Mouse (Mus musculus) adrenal gland, postnatal 25 days (tissue): ENCODE measurements around the gene Crim1. TPM values are rescaled to one million over a fixed set of nuclear protein-coding genes. Genes with fewer than 3 reads are reported as not detected.
"Not testable (repeated sequence)": the region's sequence is repeated elsewhere in the genome, so short reads cannot be mapped to it uniquely, and the experiment has no call there.

Experiments used
- DNase-seq: peaks from one replicate; pipeline ENCODE4 v3.0.0; 2021; ENCODE audit warnings: mixed read lengths
- total RNA-seq: library from RNA; stranded (reverse); gene quantifications from 2 replicates; pipeline ENCODE4 v1.2.3, GENCODE M21; 2021

Gene Crim1
- total RNA-seq, 1 experiment from 2014 or later, result 38.5 TPM

DNA sequence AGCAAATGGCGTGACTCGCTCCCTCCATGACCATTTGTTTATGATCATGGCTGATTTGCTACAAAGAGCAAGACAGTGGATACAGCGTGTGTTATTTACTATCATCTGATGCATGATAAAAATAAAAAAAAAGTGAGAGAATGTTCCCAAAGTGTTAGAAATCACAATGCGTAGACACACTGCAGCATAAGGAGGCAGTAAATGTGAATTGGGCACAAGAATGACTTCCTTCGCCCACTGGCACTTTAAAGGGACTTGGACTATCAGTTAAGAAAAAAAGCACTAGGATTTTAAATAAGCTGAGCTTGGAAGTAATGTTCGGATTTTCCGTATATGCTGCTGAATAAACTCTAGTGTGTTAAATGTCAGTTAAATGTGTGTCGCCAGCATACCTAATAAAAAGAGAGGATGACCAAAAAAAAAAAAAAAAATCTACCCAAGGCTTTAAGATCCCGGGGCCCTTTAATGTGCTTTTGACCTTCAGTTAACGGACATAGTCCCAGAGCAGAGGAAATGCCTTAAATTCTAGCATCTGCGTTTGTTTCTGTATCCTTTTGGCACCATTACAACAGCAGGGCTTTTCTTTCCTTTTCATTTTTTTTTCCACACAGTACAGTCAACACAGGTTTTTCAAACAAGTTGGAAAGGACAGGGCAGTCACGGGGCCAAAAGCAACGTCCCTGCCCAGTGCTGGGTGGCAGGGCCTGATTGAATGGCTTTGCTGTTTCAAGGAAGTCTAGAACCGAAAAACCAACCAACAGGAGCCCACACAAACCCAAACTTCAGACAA is 50.3 kb downstream of the Crim1 start:
- peak; percentile 26 for DNase-seq

DNA sequence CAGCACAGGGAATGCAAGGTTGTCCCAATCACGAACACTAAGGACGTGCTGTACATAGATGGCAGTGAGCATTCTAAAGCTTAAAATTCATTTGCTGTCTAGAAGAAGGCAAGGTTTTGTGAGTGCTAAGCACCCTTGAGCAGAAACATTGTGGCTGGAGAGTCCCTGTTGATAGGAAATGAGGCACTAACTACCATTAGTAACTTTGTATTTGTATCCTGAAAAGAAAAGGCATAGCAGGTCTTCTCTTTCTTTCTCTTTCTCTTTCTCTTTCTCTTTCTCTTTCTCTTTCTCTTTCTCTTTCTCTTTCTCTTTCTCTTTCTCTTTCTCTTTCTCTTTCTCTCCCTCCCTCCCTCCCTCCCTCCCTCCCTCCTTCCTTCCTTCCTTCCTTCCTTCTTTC is 53.5 kb downstream of the Crim1 start:
- not testable (repeated sequence) for DNase-seq

DNA sequence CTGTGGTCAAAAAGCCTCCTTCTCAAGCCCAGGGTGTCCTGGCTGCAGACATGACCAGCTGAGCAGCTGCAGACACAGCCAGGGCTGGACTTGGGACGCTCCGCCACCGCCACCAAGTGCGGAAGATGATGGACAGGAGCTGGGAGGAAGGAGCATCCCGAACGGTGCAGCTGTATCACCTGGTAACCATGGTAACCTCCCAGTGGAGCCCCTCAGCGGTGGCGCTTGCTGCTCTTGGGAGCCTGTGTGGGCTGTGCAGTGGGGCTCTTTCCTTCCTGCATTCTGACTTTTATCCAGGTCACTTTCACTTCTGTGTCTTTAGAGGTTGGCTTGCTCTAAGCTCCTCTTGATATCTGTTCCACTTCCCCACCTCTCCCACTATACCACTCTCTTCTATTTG is 54.2 kb downstream of the Crim1 start:
- DNase-seq, result no peak

DNA sequence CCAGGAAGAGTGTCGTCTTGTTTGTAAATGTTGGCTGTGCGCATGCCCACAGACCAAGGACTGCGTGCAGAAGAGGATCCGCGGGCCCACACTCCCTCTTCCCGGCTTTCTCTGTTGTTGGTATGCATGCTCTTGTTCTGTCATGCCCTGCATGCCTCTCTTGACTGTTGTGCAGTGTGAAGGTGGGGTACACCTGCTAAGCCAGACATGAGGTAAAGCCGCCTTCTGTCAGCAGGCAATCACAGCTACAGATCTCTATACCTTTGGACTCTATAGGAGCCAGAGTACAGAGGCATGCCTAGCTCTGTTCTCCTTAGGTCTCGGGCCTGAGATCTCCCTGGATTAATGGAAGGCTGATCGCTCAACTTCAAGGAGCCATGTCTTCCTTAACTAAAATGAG is 55.7 kb downstream of the Crim1 start:
- DNase-seq, result no peak

DNA sequence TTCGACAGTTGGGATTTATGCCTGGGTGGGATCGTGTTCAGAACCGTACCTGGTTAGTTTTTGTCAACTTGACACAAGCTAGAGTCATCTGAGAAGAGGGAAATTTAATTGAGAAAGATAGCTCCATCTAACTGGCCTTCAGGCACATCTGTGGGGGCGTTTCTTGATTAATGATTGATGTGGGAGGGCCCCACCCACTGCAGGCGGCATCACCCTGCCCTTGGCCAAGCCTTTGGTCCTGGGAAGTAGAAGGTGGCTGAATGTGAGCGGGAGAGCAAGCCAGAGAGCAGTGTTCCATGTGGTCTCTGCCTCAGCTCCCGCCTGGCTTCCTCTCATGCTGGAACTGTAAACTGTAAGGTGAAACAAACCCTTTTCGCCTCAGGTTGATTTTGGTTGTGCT is 56.5 kb downstream of the Crim1 start:
- DNase-seq, result no peak

DNA sequence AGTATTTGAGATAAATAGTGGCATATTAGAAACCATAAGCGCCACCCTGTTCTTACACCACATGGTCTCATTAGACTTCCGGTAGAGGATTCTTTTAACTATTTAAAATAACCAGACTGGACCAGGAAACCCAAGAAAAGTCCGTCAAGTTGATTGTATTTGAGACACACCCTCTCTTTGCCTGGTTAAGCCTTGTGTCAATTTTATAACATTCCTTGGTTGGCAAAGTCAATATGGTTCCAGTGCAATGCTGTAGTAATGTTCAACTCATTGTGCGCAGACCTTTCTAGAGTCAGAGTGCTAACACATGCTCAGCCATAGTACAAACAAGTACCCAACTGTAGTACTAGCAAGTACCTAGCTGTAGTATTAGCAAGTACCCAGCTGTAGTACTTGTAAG is 61.6 kb downstream of the Crim1 start:
- DNase-seq, result no peak

DNA sequence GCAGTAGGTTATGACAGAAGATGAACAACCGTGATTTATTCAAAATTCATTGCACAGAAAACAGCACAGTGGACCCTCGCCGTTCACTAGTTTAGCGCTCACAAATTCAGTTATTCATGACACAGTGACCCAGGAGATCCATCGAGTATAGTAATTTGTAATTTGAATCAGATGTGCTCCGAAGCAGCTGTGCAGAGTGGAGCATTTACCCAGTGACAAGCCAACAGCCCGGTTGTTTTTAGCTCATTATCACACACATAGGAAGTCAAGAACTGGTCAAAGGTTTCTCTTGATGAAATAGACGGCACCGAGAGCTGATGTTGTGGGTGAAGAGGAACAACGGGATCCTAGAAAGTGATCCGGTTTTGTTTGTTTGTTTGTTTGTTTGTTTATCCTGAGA is 64.1 kb downstream of the Crim1 start:
- no peak for DNase-seq

DNA sequence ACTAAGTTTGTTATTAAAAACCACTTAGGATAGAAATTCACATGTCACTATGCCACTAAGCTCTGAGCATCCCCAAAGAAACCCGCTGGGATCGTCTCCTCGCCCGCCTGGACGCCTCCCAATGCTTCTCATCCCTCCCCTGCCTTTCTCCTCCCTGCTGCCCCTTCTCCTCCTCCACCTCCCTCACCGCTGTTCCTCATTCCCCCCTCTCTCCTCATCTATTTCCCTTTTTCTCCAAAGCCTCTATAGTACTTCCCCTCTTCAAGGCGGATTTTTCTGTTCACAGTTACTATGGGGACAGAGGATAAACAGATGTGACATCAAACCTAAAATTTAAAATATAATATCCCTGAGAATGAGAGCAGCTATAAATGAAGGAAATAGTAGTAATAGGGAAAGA is 65.1 kb downstream of the Crim1 start:
- DNase-seq, result no peak

DNA sequence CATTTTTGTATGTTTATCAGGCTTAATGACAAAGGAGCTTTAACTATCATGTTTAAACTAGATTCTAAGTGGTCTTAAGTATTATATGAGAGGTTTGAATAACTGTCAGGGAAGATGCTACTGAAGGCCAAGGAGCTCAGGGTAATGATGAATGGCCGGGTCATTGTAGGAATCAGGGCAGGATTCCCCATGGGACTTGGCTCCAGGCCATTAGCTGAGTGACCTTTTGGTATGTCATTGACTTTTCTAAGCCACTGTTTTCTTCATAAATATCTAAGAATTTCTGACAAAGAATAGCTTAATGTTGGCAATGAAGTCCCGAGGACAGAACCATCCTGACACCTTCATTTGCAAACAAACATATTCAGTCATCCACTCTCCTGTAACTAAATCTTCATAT is 66.2 kb downstream of the Crim1 start:
- DNase-seq, result peak; percentile 45

DNA sequence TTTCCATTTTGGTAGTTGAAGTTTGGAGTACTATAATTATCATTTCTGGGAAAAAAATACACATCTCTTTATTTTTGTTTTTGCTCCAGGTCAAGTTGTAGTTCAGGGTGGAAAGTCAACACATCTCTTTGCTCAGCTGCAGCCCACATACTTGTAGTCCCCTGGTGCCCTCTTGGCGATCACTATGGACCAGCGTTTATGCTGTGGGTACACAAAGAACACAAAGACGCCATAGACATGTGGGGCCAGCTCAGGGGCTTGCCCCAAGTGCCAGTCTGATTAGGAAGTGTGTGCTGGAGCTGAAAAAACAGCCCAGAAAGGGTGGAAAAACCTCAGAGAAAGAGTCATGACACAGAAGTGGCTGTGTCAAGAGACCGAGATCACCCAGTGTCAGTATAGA is 68.5 kb downstream of the Crim1 start:
- no peak for DNase-seq

DNA sequence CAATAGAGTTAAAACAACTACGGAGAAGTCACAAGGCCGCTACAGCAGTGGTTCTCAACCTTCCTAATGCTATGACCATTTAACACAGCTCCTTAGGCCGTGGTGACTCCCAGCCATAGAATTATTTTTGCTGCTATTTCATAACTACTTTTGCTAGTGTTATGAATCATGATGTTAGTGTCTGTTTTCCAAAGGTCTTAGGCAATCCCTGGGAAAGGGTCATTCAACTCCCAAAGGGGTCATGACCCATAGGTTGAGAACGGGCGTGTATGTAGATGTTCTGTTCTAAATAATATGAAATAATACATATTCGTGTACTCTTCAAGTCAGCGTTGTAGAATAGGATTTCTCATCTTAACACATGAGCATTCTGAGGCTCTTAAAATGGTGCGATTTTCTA is 69.3 kb downstream of the Crim1 start:
- DNase-seq, result no peak

DNA sequence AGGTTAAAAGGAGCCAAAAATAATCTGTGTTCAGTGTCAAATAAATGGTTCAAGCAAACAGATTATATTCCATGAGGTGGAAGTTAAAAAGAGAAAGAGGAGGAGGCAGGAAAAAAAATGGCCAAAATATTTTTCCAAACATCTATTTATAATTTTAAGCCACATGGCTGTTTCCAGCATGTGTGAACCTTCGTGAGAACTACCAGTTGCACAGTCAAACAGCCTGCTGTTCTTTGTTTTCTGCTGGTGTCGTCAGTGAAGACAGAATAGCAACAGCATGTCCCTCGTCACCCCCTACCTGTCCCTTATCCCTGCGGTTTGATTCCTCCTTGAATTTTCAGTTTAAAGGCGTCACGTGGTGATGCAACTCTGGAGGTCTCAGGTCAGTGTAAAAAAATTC is 70.0 kb downstream of the Crim1 start:
- no peak for DNase-seq

DNA sequence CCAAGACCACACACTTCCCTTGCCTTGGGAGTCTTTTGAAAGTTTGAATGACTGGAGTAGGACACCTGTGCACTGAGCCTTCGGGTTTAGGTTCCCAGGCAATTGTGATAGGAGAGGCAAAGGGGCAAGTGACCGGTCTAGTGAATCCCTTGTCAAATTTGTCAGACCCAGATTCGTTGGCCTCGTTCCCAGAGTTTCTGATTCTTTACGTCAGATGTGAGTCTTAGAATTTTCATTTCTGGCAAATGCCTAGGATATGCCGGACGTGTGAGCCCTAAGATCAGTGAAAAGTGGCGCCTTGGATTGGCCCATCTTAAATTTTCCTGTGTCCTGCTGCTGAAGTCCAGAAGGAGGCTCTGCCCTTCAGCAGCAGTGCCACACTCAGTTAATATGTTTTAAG is 71.7 kb downstream of the Crim1 start:
- DNase-seq, result no peak

DNA sequence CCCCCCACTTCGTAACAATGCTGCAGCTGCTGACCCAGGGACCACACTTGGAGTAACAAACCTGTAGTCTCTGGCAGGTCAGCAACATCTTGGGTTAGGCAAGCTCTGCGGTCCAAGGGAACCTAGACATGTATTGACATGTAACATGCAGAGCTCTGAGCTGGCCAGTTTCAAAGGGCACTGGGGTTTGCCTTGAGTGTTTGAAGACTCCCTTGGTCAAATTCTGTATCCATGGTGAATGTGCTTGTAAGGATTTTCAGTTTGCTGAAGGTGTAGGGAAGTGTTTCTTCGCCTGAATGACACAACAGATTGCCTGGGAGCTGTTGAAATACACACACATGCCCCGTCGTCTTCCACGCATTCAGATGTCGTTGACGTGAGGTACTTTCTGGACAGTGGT is 72.1 kb downstream of the Crim1 start:
- no peak for DNase-seq

DNA sequence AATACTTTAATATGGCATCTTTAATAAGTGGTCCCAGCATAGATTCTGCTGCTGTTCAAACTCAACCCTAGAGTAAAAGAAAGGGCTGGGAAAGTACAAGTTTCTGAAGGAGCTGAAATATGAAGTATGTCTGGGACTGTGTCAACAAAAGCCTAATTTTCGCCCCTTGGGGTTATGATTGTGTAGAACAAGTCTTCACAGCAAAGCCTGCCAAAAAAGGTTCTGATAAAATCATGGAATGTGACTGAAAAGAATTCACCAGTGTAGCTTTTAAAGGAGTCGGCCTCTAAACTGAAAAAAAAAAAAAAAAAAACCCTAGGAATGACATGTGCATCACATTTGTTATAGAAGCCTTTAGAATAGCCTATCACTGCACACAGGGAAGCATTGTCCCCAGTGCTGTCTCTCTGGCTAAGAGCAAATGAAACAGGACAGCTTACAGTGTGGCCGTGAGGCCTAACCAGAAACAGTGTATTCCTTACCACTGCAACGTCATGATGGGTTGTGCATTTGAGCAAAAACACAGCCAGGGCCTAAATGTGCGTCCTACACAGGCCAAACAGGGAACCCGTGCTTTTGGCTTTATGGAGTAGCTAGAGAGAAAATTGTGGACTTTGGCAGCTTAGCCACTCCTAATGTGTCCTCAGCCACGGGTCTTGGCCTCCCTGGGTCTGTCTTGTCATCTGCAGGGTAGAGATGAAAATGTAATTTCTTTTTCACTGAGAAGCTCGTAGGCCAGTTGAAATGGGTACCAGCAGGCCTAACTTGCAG is 72.8 kb downstream of the Crim1 start:
- DNase-seq, result no peak

DNA sequence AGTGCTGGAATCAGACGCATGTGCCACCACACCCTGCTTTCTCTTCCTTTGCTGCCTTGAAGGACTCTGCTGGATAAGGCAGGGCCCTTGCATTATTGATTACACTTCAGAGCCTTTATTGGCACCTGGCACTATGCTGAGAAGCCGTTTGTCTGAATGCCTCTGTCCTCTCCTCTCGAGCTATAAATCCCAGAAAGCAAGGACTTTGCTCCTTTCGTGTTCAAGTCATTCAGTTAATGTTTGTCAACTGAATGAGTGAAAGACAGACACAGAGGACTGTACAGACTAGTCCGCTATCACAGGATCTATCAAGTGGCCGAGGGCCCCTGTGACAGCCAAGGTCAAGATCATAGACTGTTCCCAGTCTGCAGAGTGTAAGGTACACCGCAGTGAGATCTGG is 73.8 kb downstream of the Crim1 start:
- DNase-seq, result no peak

DNA sequence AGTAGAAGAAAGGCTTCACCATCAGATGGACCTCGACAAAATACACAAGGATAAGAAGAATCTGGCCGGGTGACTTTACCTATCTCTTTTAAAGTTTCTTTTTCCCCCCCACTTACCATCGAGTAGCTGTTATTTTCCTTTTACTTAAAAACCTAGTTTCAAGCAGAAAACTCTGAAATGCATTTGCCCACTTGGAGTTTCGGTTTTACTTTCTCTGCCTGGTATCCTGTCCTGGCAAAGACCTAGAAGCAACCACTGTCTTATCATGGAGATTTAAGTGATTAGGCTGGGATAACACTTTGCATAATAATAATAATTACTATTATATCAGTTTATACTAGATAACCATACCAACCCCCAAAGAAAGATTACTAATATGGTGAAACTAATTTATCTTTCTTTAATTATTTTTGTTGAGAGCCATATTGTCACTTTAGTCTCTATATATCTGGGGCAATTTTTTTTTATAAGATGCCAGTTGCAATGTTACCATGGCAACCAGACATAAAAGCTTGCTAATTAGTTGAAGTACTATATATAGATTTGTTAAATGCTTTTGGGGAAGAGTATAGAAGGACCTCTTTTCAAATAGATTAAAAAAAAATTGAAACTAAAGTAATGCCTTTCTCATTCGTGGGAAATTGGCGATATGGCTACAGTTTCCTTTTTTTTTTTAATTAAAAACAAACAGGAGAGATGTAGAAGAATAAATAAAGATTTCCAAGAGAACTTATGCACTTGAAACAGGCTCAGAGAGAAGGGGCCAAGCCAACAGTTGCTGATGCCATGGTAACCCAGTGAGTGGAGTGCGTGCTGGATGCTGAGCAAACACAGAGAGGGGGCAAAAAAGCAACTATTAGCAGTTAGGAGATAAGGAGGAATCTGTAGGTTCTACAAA is 74.8 kb downstream of the Crim1 start:
- DNase-seq, result no peak

DNA sequence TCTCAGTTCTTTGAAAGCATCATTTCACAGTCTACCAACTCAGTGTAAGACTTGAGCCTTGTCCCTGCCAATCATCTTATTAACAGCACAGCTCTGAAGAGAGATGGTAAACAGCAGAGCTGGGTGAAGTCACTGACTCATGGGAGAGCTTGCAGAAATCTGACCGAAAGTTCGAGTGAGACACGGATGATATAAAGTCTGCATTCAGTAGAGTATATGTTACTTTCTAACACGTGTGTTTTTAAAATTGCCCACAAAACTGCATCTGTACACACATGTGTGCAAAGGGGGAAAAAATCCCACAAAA is 75.4 kb downstream of the Crim1 start:
- no peak for DNase-seq

DNA sequence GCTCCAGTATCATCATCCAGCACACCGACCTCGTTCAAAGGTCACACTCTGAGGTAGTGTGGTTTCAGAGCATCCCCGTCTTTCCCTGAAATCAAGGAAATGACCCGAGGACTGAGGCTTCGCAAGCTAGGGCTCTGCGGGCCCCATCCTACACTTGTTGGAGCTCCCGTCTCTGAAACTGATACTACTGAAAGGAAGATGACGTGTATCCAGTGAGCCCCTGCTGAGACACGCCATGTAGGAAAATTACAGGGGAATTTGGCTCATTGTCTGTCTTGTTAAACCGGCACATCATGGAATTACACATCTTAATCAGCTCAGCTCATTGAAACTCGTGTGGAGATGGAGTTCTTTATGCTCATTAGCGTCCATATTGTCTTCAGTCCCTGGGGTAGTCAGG is 79.1 kb downstream of the Crim1 start:
- no peak for DNase-seq

DNA sequence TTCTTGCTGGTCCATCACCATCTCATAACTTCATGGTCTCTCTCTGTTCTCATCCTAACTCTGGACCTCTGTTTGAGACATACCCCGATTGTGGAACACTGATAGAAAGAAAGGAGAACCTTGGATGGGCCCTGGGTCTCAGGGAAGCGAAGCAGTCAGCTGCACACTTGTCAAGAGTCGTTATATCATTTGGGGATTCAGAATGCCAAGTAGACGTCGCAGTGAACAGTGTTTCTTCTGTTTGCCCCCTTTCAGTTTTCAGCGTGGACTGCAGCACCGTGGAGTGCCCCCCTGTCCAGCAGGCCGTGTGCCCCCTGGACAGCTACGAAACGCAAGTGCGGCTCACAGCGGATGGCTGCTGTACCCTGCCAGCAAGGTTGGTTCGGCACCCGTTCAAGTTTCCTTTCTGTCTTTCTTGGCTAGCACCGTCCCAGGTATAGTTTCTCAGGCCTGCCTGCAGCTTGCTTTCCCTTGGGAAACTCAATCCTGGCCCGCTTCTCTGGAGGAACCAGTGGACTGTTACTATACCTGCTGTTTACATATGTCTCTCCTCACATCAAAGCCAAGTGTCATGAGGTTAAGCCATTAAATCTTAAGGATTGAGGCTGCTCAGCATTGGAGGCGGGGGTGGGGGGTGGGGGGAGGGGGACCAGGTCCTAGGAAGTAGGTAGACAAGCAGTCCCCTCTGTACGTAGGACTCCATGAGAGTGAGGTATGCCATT is 81.1 kb downstream of the Crim1 start:
- no peak for DNase-seq

DNA sequence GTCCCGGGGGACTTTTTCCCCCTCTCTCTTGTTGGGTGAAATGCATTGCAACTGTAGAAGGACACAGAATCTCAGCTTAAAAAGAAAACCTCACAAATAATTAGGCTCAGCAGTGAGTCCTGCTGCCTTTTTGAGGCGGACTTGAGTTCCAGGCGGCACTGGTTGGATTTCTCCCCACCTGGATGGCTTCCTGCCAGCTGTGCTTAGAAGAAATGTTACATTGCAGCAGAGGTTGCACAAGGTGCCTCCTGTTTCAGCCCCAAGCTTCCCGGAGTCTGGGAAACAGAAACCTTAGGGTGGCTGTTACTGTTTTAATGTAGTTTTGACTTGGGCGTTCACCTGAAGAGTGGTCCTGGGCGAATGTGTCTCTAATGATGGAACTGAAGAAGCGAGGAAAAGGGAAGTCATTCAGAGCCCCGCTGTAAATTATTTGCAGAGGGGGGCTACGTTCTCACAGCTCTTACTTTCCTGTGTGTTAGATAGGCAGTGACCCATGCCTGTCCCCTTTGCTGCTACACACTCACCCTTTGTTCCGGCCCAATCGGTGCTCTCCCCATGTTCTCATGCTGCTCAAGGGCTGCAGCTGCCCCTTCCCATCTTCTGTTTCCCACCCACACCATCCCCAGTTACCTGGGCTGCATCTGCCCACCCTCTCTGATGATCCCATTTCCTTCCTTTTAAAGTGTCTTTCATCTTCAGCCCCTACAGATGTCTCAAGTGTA is 83.4 kb downstream of the Crim1 start:
- DNase-seq, result no peak

DNA sequence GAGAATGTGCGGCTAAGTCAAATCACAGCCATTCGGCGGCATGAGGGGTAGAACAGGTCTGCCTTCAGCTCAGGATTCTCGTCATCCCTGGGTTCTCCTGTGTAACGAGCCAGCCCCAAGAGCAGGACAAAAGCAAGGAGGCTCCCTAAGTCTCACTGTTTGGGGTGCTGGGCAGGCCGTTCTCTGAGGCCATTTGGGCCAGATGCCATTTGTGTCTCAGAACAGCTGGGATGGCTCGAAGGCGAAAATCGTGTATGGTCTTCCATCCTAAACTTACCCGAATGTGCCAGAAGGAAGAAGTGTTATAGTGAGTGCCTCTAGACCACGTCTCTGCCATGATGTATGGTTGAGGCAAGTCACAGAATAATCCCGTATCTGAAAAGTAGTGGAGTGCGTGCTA is 86.0 kb downstream of the Crim1 start:
- DNase-seq, result no peak
